Mouse (Mus musculus): ENCODE results near the gene Clec3b.

DNA sequence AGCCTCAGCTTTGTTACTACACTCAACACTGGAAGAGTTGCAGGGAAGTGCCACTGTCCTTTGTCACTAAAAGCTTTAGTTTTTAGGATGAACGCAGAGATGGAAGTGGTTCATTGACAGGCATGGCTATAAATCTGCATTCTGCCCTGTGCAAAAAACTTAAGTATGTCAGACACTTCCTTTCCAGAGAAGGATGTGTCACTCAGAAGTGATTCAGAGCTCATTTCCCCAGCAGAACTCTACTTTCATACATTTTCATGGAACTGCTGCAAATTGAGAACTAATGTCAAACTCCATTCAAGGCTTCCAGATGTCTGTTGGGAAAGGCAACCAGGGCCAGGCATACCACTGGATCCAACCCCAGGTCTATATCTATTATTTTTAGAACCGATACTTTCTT, 37.5 kb downstream of the Clec3b start:
- no peak for TF ChIP-seq GATA1 (IDR thresholded peaks at IDR 0.05; ENCODE audit: low read length)
- no peak for TF ChIP-seq TAL1 (IDR thresholded peaks at IDR 0.05; ENCODE audit: low read length)
